Mouse (Mus musculus) spleen, adult 2 months (tissue): ENCODE measurements around the gene Bok. TPM values are rescaled to one million over a fixed set of nuclear protein-coding genes. Genes with fewer than 3 reads are reported as not detected.

Experiments used
- DNase-seq, 2 experiments: peaks; one replicate each; pipeline versions ENCODE4 v3.0.0 to v3.0.0-alpha.2; 2012 to 2021; ENCODE audit warnings: low spot score in 2 of 2, low read depth in 1 of 2
- H3K27ac ChIP-seq: fragments of 200-500 bp; 2 replicates; pipeline ENCODE4 v1.5.1; 2012; ENCODE audit warnings: low read length, inconsistent platforms; ENCODE audit not compliant: insufficient read depth
- H3K27me3 ChIP-seq: fragments of 200-500 bp; 2 replicates; pipeline ENCODE4 v1.6.1; 2012; ENCODE audit warnings: mild to moderate bottlenecking, moderate library complexity, low read length, inconsistent platforms; ENCODE audit not compliant: control insufficient read depth, insufficient read depth
- H3K36me3 ChIP-seq: fragments of 200-500 bp; 2 replicates; pipeline ENCODE4 v1.6.1; 2012; ENCODE audit warnings: mild to moderate bottlenecking, low read length, inconsistent platforms; ENCODE audit not compliant: control insufficient read depth, insufficient read depth
- H3K4me1 ChIP-seq: fragments of 200-500 bp; 2 replicates; pipeline ENCODE4 v1.6.1; 2011; ENCODE audit warnings: inconsistent platforms; ENCODE audit not compliant: control insufficient read depth, insufficient read depth, insufficient read length
- H3K4me3 ChIP-seq: fragments of 200-500 bp; 2 replicates; pipeline ENCODE4 v1.5.1; 2011; ENCODE audit warnings: mild to moderate bottlenecking, inconsistent platforms; ENCODE audit not compliant: insufficient read depth, insufficient read length; ENCODE audit errors: extremely low read depth
- CTCF ChIP-seq: fragments of 200-500 bp; IDR thresholded peaks from 2 replicates; pipeline ENCODE4 v1.5.1; 2011; ENCODE audit warnings: mild to moderate bottlenecking, inconsistent platforms; ENCODE audit not compliant: insufficient read depth, insufficient read length, insufficient replicate concordance; ENCODE audit errors: extremely low read depth
- POLR2A ChIP-seq: fragments of 200-500 bp; IDR thresholded peaks from 2 replicates; pipeline ENCODE4 v1.6.1; 2011; ENCODE audit warnings: low read depth, low read length, inconsistent platforms
- WGBS: fragments of 180-500 bp; shearing (Covaris S2); methylation state at CpG from one replicate; pipeline ENCODE4 v1.1.7; 2018; 5-methylcytosine and 5-hydroxymethylcytosine counted together
- polyA plus RNA-seq: library from polyadenylated mRNA; depleted of rRNA; stranded (reverse); fragments of >200 nt; gene quantifications from 2 replicates; pipeline ENCODE4 v1.2.3, GENCODE M21; 2012

Gene Bok
- polyA plus RNA-seq, 1 experiment: 37.2 TPM

GRCm38 (mm10) chr1:93699159-93699558 lies 13.7 kb downstream of the Bok start:
- Histone ChIP-seq H3K27me3 (no peaks in the 10 kb centered on the region), H3K27ac (no peak overlapping the region), H3K4me1 (no peaks in the 10 kb centered on the region), H3K36me3 (peaks cover under 1% of the 10 kb centered on the region; the same call in 1 of the 2 replicates), H3K4me3 (no peak overlapping the region)
- TF ChIP-seq CTCF (no peak), POLR2A (no peak)
- no peak for DNase-seq
- 89% methylated on average over 4 of the region's 4 CpGs for WGBS

DNA sequence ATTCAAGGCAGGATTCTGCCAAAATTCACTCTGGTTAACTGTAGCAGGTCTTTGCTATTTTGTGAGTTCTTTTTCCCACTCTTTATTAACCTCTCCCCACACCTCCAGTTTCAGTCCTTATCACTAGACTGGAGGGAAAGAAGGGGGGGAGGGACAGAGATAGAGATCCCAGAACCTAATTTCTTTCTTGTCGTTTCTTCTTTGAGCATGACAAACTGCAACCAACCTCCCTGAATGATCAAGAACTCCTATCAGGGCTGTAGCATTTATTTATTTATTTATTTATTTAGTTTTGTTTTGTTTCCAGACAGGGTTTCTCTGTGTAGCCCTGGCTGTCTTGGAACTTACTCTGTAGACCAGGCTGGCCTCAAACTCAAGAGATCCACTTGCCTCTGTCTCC lies 16.6 kb downstream of the Bok start:
- TF ChIP-seq POLR2A (no peak), CTCF (no peak)
- 90% methylated on average over 1 of the region's 1 CpGs for WGBS

GRCm38 (mm10) chr1:93703472-93704048 lies 18.1 kb downstream of the Bok start:
- 92% methylated on average over 10 of the region's 10 CpGs for WGBS
- no peak overlapping the region for H3K4me3 ChIP-seq
- no peaks in the 10 kb centered on the region for H3K4me1 ChIP-seq
- DNase-seq: no peak
- peaks cover 9% of the 10 kb centered on the region for H3K36me3 ChIP-seq
- H3K27me3 ChIP-seq: no peaks in the 10 kb centered on the region
- TF ChIP-seq POLR2A (no peak), CTCF (no peak)
- no peak overlapping the region for H3K27ac ChIP-seq

More for the DNA sequence above, 16.6 kb downstream of the Bok start:
- H3K27me3 ChIP-seq: no peaks in the 10 kb centered on the region
- no peaks in the 10 kb centered on the region for H3K4me1 ChIP-seq
- DNase-seq: no peak
- peaks cover 9% of the 10 kb centered on the region for H3K36me3 ChIP-seq
- no peak overlapping the region for H3K4me3 ChIP-seq
- H3K27ac ChIP-seq: no peak overlapping the region

GRCm38 (mm10) chr1:93704341-93704740 lies 18.9 kb downstream of the Bok start:
- H3K27me3 ChIP-seq: no peaks in the 10 kb centered on the region
- H3K27ac ChIP-seq: no peak overlapping the region
- H3K4me1 ChIP-seq: no peaks in the 10 kb centered on the region
- DNase-seq: no peak
- H3K4me3 ChIP-seq: no peak overlapping the region
- 94% methylated on average over 9 of the region's 9 CpGs for WGBS
- TF ChIP-seq POLR2A (no peak), CTCF (no peak)
- H3K36me3 ChIP-seq: peaks cover 9% of the 10 kb centered on the region

GRCm38 (mm10) chr1:93705389-93705788 lies 19.9 kb downstream of the Bok start:
- WGBS: 80% methylated on average over 3 of the region's 3 CpGs
- H3K36me3 ChIP-seq: peaks cover 9% of the 10 kb centered on the region

DNA sequence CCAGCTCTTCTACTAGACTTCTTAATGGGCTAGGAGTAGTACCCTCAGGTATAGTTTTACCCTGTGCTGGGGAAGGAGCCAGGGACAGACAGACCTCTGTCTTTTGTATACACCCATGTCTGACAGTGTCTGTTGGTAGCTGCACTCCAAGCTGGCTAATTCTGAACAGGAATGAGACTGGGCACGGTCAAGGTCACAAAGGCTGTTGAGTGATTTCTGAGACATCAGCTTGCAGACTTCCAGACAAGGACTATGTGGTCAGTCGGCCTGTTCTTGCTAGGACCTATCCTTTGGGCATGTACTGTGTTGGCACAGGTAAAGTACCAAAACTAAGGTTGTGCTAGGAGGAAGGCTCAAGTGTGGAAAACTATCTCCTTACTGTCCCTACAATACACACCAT lies 30.7 kb downstream of the Bok start:
- peaks cover 2% of the 10 kb centered on the region; the same call in 1 of the 2 replicates for H3K36me3 ChIP-seq
- 87% methylated on average over 2 of the region's 2 CpGs for WGBS
- H3K27ac ChIP-seq: no peak overlapping the region

More at GRCm38 (mm10) chr1:93705389-93705788, 19.9 kb downstream of the Bok start:
- no peak overlapping the region for H3K27ac ChIP-seq
- H3K4me1 ChIP-seq: no peaks in the 10 kb centered on the region
- H3K27me3 ChIP-seq: no peaks in the 10 kb centered on the region
- no peak for TF ChIP-seq POLR2A
- no peak for TF ChIP-seq CTCF
- H3K4me3 ChIP-seq: no peak overlapping the region
- DNase-seq: no peak

DNA sequence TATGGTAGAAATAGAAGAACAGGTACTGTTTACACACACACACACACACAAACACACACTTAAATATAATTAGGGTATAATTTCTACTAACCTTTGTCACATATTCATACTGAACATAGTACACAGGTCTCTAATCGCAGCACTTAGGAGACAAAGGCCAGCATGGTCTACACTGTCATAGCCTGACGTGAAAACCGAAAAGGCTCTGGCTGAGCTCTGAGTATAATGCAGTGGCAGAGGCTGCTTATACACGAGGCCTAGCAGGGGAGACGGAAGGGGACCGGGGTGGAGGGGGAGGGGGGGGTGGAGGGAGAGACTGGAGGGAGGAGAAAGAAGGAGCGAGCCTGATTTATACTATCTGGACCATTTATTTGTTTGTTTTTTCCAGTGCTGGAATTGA lies 36.1 kb downstream of the Bok start:
- peaks cover 8% of the 10 kb centered on the region; the same call in 1 of the 2 replicates for H3K36me3 ChIP-seq
- TF ChIP-seq POLR2A (no peak), CTCF (no peak)
- H3K27ac ChIP-seq: no peak overlapping the region
- 89% methylated on average over 7 of the region's 7 CpGs for WGBS
- no peak overlapping the region for H3K4me3 ChIP-seq
- no peak for DNase-seq
- no peaks in the 10 kb centered on the region for H3K27me3 ChIP-seq
- no peaks in the 10 kb centered on the region for H3K4me1 ChIP-seq

More for the DNA sequence above, 30.7 kb downstream of the Bok start:
- no peaks in the 10 kb centered on the region for H3K4me1 ChIP-seq
- no peak overlapping the region for H3K4me3 ChIP-seq
- no peaks in the 10 kb centered on the region for H3K27me3 ChIP-seq
- no peak for DNase-seq
- TF ChIP-seq CTCF: no peak
- no peak for TF ChIP-seq POLR2A
